Mouse (Mus musculus) MEL-GATA-1-ER (cell line): ENCODE results near the gene Gm20388.

Experiments used
- DNase-seq: peaks from one replicate; pipeline ENCODE4 v3.0.0-alpha.2; 2012; ENCODE audit warnings: low read depth; ENCODE audit errors: extremely low read depth

The Gm20388 gene

GRCm38 (mm10) chr8:120536306-120537206 is 625.9 kb downstream of the Gm20388 start:
- DNase-seq = peak; percentile 59

- DNase-seq = peak; percentile 80
Measured at GRCm38 (mm10) chr8:120537207-120537817, 626.7 kb downstream of the Gm20388 start.

- DNase-seq = no peak
Measured at GRCm38 (mm10) chr8:120537818-120538396, 627.3 kb downstream of the Gm20388 start.

GRCm38 (mm10) chr8:120538397-120539240 is 628.0 kb downstream of the Gm20388 start:
- DNase-seq = no peak

GRCm38 (mm10) chr8:120539381-120539774 is 628.7 kb downstream of the Gm20388 start:
- DNase-seq = peak; percentile 78

- DNase-seq = no peak
Measured at GRCm38 (mm10) chr8:120539775-120540625, 629.4 kb downstream of the Gm20388 start.

- DNase-seq = no peak
Measured at GRCm38 (mm10) chr8:120542995-120543394, 632.4 kb downstream of the Gm20388 start.

- no peak for DNase-seq
Measured at GRCm38 (mm10) chr8:120543416-120544055, 632.9 kb downstream of the Gm20388 start.

- DNase-seq = no peak
Measured at GRCm38 (mm10) chr8:120544155-120544554, 633.5 kb downstream of the Gm20388 start.

GRCm38 (mm10) chr8:120547562-120547961 is 636.9 kb downstream of the Gm20388 start:
- DNase-seq = no peak

GRCm38 (mm10) chr8:120548313-120548761 is 637.7 kb downstream of the Gm20388 start:
- no peak for DNase-seq

- DNase-seq = no peak
Measured at GRCm38 (mm10) chr8:120549321-120549921, 638.8 kb downstream of the Gm20388 start.

- no peak for DNase-seq
Measured at GRCm38 (mm10) chr8:120549922-120550321, 639.3 kb downstream of the Gm20388 start.

GRCm38 (mm10) chr8:120550430-120550829 is 639.8 kb downstream of the Gm20388 start:
- no peak for DNase-seq

- DNase-seq = no peak
Measured at GRCm38 (mm10) chr8:120550937-120551676, 640.5 kb downstream of the Gm20388 start.

GRCm38 (mm10) chr8:120551677-120551980 is 641.0 kb downstream of the Gm20388 start:
- DNase-seq = no peak

GRCm38 (mm10) chr8:120552509-120552908 is 641.9 kb downstream of the Gm20388 start:
- no peak for DNase-seq

GRCm38 (mm10) chr8:120553441-120554123 is 642.9 kb downstream of the Gm20388 start:
- DNase-seq = no peak
